In the genomic region with DNA sequence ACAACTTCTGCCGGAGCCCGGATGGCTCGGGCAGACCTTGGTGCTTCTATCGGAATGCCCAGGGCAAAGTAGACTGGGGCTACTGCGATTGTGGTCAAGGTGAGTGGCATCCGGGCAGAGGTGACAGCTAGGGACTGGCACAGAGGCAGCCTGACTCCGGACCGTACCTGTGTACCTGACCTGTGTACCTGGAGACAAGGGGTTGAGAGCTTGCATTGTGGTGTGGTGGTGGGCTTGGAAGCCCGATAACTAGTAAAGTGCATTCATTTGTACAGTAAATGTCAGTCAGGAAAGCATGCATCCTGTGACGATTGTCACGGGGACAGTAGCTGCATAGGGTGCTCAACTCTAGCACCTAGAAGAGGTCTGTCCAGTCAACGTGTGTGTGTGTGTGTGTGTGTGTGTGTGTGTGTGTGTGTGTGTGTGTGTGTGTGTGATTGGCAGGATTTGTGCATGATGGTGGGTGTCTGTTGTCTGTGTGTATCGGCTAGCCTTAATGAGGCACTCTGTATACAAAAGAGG, we compare ENCODE assay signal across 8 mouse cellular contexts. TPM values are rescaled to one million over a fixed set of nuclear protein-coding genes. Genes with fewer than 3 reads are reported as not detected.
DNase-seq lines count a peak whose midpoint lies in the region; ATAC-seq lines count a peak whose summit lies in the region.

No protein-coding gene starts in this region.

- no peaks in the 10 kb centered on the region for H3K36me3 ChIP-seq in heart, embryonic 15.5 days
- H3K36me3 ChIP-seq in forebrain, embryonic 15.5 days: no peaks in the 10 kb centered on the region

- peak overlapping the region; percentile 100 for H3K4me2 ChIP-seq in heart, embryonic 15.5 days
- peak overlapping the region; percentile 99 for H3K4me2 ChIP-seq in forebrain, embryonic 15.5 days (replicated peaks)

- peaks cover 15% of the 10 kb centered on the region for H3K4me1 ChIP-seq in heart, embryonic 15.5 days (replicated peaks)
- H3K4me1 ChIP-seq in forebrain, embryonic 15.5 days: peaks cover 17% of the 10 kb centered on the region

- peaks cover 33% of the 10 kb centered on the region for H3K27me3 ChIP-seq in heart, embryonic 15.5 days
- peaks cover 11% of the 10 kb centered on the region for H3K27me3 ChIP-seq in forebrain, embryonic 15.5 days

- WGBS in heart, embryonic 15.5 days: 8% methylated on average over 13 of the region's 13 CpGs
- 5% methylated on average over 13 of the region's 13 CpGs for WGBS in forebrain, embryonic 15.5 days

- H3K4me3 ChIP-seq in heart, embryonic 15.5 days: peak overlapping the region; percentile 71
- peak overlapping the region; percentile 76 for H3K4me3 ChIP-seq in forebrain, embryonic 15.5 days

- H3K27ac ChIP-seq in heart, embryonic 15.5 days: no peak overlapping the region
- H3K27ac ChIP-seq in forebrain, embryonic 15.5 days (replicated peaks): no peak overlapping the region

- no peaks in the 10 kb centered on the region for H3K9me3 ChIP-seq in heart, embryonic 15.5 days (replicated peaks)
- H3K9me3 ChIP-seq in forebrain, embryonic 15.5 days: no peaks in the 10 kb centered on the region; the same call in 1 of the 2 replicates

- intact Hi-C loops in heart, postnatal 10 days (cut with DNase I): no loop called here

- H3K9ac ChIP-seq in heart, embryonic 15.5 days: peak overlapping the region; percentile 63
- peak overlapping the region; percentile 57 for H3K9ac ChIP-seq in forebrain, embryonic 15.5 days (replicated peaks)

- DNase-seq in heart, postnatal 10 days: no peak
- peak; percentile 11 for DNase-seq in R1 (ENCODE audit: low read depth, low spot score)
- DNase-seq in kidney, postnatal 36 days: peak; percentile 8 to 41
- DNase-seq in natural killer cell, adult 2 months (ENCODE audit: low spot score in 2 of 2): peak; percentile 26 to 32
- DNase-seq in gastrocnemius, adult 18-20 months (ENCODE audit: low spot score): no peak
- DNase-seq in adrenal gland, adult (ENCODE audit: inconsistent age in 2 of 2, low spot score in 1 of 2): no peak

- no peak for ATAC-seq in heart, embryonic 15.5 days (replicated peaks; ENCODE audit: insufficient number of reproducible peaks, insufficient read depth, low FRiP score, low read depth)
- ATAC-seq in forebrain, embryonic 15.5 days (replicated peaks): peak; percentile 54

RNA-seq across cellular contexts. Expression of gene Prss12, which starts 0.9 kb away (rescaled TPM):
- 3.6 and 5.7 TPM in 2 replicates for polyA plus RNA-seq in heart, embryonic 15.5 days (2015; fragmentation: Nextera tagmentation; extraction: Ambion mirVana)
- total RNA-seq in heart, postnatal 10 days (2021): 1 to 10 TPM; 1.7 to 1.8 TPM
- 5.4 and 6.1 TPM in 2 replicates for polyA plus RNA-seq in forebrain, embryonic 15.5 days (2015; fragmentation: Nextera tagmentation; extraction: Ambion mirVana)
- total RNA-seq in gastrocnemius, adult 18-20 months (2021): under 1 TPM; 0.57 to 0.64 TPM

Comparison
In these comparisons a context has a peak if more than half of its experiments do, and no peak if none do; other contexts are left out.
1. DNase-seq: peak in R1 (single experiment), kidney, postnatal 36 days (2 of 2) and natural killer cell, adult 2 months (2 of 2); none in heart, postnatal 10 days (0 of 2), gastrocnemius, adult 18-20 months (single experiment) and adrenal gland, adult (0 of 2).